Mouse (Mus musculus): ENCODE data around the gene Cbx5.
"Not testable (repeated sequence)": the region's sequence is repeated elsewhere in the genome, so short reads cannot be mapped to it uniquely, and the experiment has no call there.

The Cbx5 gene

DNA sequence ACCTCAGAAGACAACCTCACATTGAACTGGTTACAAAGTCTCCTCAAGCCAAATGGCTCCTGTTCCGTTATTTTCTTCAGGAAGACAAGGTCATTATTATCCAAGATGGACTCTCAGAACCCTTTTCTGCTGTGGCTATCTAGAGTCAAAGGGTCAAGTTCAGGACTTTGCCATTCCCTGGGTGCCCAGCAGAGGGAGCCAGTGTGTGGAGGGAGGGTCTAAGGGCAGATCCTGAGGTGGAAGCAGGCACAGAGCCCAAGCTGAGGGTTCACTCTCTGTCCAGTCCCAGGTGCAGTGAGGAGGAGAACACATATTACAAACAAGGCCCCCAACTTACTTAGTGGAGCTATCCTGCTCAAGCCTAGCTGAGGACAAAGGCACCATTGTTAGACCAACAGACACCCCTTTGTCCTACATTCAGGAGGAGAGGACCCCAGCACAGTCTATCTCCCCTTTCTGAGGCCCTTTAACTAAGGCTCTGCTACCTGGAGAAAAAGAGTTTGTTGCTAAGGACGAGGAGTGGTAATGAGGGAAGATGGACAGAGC lies 10.7 kb upstream of the Cbx5 start:
- DNase-seq: no peak

DNA sequence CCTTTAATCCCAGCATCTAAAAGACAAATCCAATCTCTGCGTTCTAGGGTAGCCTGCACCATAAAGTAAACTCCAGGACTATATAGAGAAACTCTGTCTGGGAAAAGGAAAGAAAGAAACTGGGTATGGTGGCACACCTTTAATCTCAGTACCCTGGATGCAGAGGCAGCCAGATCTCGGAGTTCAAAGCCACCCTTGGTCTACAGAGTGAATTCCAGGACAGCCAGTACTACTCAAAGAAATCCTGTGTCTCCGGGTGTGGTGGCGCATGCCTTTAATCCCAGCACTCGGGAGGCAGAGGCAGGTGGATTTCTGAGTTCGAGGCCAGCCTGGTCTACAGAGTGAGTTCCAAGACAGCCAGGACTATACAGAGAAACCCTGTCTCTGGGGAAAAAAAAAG lies 9.9 kb upstream of the Cbx5 start:
- not testable (repeated sequence) for DNase-seq

DNA sequence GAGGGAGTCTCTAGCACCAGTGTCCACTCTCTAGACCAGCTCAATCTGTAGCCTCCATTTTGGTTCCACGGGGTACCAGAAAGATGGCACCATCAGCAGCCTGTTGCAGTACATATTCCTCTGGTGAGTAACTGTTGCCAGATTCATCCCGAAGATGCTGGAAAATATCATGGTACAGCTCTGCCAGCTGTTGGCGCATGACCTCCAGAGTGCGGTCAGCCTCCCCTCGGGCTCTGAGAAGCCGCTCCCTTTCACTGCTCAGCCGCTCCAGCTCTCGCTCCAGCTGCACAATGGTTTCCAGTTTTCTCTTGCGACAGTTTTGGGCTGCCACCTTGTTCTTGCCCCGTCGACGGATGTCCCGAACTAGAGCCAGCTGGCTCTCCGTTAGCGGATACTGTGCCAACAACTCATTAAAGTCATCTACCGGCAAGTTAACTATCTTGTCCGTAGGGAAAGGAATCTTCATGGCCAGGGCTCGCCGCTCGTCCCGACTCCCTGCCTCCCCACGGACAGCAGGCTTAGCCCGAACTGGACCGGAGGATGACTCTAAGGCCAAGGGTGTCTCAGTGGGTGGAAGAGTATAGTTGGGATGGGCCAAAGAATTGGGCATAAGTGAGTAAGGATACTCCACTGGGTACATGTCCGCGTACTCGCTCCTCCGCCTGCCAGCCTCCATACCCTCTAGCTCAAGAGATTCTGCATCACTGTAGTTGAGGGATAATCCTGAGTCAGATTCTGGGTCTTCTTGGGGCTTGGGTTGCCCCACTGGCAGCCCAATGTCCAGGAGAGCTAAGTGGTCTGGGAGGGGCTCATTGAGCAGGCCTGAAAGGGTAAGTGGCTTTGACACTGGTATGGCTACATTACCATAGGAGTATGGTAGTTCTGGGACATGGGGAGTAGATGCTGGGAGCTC lies 9.0 kb upstream of the Cbx5 start:
- no peak for DNase-seq

DNA sequence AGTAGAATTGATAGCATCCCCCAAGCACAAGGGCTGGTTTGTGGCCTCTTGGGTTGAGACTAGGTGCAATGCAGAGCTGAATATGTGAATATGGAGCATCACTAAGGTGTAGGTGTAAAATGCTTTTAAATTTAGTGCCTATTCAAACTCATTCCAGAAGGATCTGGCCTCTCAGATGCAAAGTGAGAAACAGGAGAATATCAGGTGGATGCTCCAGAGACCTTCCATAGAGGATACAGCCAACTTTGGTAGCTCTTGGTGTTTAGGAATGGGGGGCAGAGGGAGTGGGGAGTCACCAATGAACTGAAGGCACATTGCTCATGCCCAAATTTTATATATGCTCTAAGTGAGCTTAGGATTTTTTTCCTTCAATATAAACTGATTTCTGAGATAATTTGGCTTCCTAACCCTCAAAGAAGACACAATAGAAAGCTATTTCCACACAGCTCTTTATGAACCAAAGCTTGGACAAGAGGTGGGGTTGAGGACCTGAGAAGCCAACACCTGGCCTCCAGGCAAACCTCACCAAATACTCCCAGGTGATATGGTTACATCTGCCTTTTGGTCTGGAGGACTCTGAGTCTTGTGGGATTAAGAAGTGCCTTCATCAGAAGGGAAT lies 8.3 kb upstream of the Cbx5 start:
- no peak for DNase-seq

DNA sequence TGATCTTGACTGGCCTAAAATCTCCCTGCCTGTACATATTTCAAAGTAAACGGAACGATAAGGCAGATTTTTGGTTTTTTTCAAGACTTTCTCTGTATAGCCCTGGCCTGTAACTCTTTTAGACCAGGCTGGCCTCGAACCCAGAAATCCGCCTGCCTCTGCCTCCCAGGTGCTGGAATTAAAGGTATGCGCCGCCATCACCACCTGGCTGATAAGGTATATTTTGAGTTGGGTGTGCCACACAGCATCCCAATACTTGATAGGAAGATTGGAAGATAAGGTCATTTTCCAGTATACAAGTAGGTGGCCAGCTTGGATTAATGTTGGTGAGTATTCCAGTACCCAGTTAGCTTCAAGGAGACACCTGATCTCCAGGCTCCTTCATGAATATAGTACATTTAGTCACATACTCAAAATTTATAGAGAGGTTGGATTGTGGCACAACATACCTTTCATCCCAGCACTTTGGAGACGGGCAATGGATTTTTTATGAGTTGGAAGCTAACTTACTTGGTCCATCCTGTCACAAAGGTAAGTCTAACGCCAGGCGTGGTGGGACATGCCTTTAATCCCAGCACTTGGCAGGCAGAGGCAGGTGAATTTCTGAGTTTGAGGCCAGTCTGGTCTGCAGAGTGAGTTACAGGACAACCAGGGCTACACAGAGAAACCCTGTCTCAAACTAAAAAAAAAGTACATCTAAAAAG lies 7.6 kb upstream of the Cbx5 start:
- no peak for DNase-seq

DNA sequence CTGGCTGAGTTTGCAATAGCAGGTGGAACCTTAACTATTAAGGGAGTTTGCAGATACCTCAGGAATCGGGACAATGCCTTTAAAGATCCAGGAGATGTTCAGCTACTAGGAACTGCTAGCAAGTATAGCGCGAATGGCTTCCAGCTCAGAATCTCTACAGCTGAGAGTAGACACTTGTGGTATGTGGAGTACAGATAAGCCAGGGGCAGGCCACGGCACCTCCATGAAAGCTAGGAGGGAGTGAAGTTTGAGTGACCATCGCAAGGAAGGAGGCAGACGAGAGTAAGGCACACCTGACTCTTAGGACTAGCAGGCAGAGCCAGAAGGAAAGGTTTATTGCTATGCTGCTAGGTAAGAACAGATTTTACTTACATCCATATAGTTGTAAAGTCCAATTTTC lies 6.0 kb upstream of the Cbx5 start:
- DNase-seq: no peak

DNA sequence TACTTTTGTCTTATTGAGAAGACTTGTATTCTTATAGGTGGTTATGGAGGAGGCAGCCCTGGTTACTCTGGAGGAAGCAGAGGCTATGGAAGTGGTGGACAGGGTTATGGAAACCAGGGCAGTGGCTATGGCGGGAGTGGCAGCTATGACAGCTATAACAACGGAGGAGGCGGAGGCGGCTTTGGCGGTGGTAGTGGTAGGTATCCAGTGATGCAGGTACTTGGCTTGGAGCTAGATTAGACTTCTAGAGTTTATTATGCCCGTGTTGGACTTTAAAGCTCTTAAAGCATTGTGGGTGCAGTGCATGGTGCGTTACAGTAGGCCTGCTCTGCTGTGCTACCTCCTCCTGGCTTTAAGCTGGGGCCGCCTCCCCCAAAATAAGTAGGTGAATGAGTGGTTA lies 3.3 kb upstream of the Cbx5 start:
- no peak for DNase-seq

DNA sequence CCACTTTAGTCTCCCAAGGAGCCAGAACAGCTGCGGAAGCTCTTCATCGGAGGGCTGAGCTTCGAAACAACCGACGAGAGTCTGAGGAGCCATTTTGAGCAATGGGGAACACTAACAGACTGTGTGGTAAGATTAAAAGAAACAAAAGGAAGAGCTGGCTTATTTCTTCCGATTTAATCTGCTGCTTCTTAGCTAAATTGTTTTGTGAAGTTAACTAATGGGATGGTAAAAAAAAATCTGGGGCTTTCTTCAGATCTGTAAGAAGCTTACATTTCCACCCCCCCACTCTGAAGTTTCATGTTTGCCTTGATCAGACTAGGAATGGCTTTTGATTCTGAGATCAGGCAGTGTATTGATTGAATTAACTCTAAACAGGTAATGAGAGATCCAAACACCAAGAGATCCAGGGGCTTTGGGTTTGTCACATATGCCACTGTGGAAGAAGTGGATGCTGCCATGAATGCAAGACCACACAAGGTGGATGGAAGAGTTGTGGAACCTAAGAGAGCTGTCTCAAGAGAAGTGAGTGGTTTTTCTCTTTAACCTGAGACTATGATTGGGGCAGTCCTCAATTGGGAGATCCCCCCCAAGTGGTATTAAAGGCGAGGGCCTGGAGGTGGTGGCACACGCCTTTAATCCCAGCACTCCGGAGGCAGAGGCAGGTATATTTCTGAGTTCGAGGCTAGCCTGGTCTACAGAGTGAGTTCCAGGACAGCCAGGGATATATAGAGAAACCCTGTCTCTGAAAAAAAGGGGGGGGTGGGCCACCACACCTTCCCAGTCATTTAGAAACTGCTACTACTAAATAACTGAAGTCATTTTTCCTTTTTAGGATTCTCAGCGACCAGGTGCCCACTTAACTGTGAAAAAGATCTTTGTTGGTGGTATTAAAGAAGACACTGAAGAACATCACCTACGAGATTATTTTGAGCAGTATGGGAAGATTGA lies 1.7 kb upstream of the Cbx5 start:
- DNase-seq: not testable (repeated sequence)

DNA sequence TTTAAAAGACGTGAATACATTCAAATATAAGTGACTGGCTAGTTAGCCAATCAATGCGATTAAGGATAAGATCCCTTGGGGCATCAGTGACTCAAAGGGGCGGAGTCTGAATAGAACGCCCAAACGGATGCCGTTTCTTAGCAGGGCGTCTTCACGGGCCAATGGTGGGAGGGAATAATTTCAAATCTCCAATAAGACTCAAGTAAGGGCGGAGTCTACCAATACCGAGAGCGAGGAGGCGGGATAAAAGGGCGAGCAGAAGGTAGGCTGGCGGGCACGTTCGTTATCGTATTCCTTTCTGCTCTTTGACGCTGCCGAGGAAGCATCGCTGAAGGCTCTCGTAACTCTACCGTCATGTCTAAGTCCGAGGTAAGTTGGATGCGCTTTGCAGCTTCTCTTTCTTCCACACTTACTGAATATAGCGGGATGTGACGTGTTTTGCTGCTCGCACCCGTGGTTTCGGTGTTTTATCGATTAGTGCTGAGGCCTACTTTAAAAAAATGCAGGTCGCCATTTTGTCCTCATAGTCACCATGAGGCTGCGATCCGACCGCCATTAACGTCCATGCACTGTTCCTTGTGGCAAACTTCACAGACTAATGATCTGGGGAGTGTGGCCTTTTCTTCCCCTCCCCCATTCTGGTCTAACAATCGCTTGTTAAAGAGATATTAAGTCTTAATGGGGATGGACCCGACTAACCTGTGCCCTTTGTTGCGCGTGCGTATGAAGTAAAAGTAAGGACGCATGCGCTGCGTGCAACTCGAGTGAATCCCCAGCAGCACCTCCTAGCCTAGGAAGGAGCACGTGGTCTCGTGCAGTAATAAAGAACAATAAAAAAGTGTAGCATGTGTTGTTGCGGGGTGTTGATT lies 778 bp upstream of the Cbx5 start, which contains the start of gene Hnrnpa1:
Hnrnpa1 (plus strand) TSS at position 273 of the 869 bp plus-strand sequence.
- peak; percentile 97 for DNase-seq

DNA sequence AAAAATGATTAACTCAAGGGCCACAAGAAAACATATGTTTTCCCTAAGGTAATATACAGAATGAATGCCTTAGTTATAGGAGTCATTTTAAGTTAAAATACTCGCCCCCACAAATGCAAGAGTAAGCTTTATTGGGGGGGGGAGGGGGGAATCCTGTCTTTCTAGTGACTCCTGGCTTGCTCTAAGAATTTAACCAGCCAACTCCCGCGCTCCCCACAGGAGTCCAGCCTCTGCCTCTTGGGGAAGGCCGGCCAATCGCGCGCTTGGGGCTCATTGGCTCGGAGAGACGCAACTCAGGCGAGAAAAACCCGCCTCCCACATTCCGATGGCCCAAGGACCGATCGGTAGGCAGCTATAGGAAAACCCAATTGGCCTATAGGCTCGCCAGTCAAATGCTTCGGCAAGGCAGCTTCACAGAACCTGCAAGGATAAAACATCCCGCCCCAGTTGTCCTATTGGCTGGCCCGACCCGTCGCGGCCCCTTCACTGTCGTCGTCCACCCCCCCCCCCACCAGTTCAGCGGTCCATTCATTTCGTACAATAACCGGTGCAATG lies 409 bp downstream of the Cbx5 start:
- DNase-seq: peak; percentile 98

DNA sequence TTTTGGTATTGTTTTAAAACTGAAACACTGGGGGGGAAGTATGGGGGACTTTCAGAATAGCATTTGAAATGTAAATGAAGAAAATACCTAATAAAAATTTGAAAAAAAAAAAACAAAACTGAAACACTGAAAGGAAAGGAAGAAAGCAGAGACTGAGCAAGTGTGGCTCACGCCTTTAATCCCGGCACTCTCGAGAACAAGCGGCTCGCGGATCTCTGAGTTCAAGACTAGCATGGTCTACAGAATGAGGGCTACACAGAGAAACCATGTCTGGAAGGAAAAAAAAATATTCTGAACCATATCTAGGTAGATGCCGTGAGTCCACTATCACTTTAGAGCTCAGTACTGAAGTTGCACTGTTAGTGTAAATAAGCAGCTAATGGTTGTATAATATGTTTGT lies 2.3 kb downstream of the Cbx5 start:
- no peak for DNase-seq

DNA sequence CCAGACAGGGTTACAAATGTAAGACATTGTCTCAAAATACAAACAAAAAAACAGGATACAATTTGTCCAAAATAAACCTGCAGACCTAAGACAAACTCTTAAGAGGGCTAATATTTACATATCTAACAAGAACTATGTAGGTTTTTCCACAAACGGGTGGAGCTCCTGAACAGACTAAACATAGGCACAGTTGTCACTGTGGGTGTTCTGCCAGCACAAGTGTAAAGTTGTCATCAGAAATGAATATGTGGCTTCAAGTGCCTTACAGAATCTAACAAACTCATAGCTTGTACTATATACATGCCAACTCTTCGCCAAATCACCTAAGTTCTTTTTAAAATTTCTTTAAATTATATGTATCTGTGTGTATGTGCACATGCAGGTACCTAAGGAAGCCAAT lies 6.5 kb downstream of the Cbx5 start:
- DNase-seq: peak; percentile 48

DNA sequence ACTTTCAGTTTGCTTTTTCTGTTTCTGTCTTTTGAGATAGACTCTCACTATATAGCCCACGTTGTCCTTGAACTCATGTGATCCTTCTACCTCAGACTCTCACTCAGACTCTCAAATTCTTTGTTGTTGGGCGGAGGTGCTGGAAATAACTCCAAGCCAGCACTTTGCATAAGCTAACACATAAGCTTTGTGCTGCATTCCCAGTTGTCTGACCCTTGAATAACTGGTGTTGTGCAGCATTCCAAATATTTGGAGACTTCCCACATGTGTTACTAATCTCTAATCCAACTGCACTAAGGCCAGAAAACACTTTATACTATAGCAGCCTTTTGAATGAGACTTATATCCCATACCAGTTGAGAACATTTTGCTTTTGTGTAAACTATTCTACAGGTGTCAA lies 10.7 kb downstream of the Cbx5 start:
- DNase-seq: no peak

DNA sequence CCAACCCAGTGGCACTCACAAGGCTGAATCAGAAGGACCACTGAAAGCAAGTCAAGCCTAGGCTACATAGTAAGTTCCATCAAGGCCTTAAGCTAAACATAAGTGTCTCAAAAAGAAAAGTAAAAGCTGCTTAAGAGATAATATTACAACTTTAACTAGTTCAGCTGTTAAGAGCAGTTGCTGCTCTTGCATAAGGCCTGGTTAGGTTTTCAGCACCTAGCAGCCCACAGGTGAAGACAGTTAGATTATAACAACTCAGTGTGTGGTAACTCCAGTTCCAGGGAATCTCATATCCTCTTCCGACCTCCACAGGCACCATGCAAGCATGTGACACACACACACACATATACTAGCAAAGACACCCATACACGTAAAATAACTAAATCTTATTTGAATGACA lies 12.0 kb downstream of the Cbx5 start:
- no peak for DNase-seq

DNA sequence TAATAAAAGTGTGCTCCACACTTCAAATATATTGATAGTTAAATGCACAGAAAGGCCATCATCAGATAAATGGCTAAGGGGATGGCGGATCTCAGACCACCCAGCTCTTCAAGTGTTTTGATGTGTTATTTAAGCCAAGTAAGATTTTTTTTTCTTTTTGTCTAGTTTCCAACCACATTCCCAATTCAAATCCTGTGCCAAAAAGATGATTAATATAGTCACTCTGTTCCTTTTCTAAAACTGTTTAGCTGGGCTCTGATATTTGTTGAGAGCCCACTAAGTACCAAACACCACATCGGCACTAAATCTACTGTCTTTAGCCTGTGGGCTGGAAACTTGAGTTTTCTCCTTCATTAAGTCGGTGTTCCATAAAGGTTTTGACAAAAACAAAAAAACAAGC lies 12.6 kb downstream of the Cbx5 start:
- DNase-seq: no peak

DNA sequence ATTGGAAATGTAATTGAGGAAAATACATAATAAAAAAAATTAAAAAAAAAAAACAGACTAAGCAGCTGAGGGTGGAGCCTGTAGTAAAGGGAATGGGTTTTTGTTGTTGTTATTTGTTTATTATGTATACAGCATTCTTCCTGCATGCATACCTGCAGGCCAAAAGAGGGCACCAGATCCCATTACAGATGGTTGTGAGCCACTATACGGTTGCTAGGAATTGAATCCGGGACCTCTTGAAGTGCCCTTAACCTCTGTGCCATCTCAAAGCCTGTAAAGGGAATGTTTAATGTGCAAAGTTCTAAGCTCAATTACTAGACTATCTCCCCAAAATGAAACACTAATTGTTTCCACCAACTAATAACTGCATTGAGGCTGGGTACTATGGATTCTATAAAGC lies 15.5 kb downstream of the Cbx5 start:
- no peak for DNase-seq

DNA sequence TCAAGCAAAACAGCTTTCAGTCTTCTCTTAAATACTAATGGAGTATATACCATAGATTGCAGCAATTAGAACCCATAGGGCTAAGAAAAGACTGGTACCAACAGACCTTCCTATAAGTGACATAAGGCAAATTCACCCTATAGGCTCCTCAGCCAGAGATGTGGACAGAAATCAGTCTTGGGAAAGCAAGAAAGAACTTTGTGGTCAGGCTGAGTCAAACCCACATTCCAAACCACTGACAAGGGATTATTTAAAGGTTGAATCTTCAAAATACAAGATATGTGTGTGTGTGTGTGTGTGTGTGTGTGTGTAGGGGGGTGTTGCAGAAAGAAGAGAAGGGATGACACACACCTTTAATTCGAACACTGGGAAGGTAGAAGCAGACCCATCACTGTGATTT lies 18.2 kb downstream of the Cbx5 start:
- DNase-seq: no peak

DNA sequence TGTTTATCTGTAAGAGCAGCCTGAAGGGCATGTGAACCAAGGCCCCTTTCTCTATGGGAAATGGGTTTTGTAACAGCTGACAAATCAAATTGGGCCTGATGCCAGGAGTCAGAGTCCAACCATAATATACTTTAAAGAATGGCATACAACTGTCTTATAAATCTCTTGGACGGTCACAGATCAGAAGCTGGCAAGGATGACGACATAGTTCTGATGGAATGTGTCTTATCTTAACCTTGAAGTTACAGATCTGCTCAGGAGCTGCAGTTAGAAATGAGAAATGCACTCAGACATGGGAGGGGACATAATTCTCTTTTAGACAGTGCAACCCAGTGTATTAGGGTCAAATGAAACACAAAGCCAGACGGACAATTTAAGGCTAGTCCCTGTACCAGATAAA lies 18.8 kb downstream of the Cbx5 start:
- no peak for DNase-seq

DNA sequence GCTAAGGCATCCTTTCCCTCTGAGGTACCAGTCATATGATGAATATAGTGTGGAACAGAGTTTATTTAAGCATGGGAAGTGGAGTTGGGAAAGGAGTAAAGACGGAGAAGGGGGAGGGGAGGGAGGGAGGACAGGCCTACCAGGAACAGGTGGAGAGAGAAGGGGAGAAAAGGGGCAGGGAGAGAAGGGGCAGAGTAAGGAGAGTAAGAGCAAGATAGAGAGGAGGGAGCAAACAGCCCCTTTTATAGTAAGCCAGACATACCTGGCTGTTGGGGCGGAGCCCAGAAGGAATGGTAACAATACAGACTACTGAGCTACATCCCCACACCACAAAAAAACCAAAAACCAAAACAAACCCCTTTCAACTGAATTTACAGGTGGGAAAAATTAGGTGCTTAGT lies 23.6 kb downstream of the Cbx5 start:
- no peak for DNase-seq

DNA sequence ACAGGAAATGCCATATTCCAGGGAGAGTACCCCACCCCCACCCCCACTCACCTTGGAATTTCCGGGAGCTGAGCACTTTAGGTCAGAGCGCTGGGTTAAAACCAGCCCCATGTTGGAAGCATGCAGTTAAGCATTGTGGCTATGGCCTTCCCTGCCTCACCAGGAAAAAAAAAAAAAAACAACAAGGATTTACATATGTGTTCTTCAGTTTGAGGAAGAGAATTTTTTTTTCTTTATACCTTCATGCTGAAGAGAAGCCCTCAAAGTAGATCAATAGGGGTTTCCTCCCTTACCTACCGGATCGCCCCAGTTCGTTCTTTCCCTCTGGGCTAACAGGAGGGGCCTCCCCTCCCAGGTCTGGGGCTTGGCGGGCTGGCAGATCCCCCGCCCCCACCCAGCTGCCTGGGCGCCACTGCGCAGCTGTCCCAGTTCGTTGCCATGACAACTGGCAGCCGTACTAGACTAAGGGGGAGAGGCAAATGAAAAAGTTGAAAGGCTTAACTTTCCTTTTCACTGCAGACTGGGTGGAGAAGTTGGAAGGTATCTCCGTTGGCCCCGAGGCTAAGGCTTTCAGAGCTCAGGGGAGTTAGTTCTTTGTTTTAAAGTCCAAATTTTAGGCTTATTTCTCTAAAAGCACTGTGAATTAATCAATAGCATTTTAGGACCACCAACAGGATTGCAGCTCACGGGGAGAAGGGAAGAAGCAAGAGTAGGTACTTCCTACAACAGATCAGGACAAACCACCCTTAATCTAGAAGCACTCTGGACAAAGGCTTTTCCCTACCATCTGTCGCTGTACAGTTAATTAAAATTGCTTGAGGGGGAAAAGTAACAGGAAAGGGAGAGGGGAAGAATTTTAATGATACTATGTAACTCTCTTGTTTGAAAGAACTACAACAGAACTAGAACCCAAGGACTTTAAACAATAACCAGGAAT lies 24.4 kb downstream of the Cbx5 start:
- DNase-seq: peak; percentile 93

Data from right cerebral cortex, adult 18-20 months (tissue).